Mouse (Mus musculus) hindbrain, embryonic 16.5 days (tissue): Measurements from ENCODE around the gene Tenm3. TPM values are rescaled to one million over a fixed set of nuclear protein-coding genes. Genes with fewer than 3 reads are reported as not detected.

Source experiments
- ATAC-seq: fragments of 200-750 bp; cut with Nextera tagmentation; 2 replicates; pipeline ENCODE4 v1.8.0; 2017; ENCODE audit warnings: moderate TSS enrichment, moderate library complexity
- H3K27ac ChIP-seq: fragments of 300-500 bp; sonication (generic); 2 replicates; pipeline ENCODE4 v1.5.1; 2014; ENCODE audit warnings: low read depth, mild to moderate bottlenecking, control low read depth, low read length, moderate library complexity
- H3K27me3 ChIP-seq: fragments of 300-500 bp; sonication (generic); replicated peaks from 2 replicates; pipeline ENCODE4 v1.6.1; 2014; ENCODE audit warnings: low read length; ENCODE audit not compliant: control insufficient read depth, insufficient read depth
- H3K36me3 ChIP-seq: fragments of 300-500 bp; sonication (generic); 2 replicates; pipeline ENCODE4 v1.6.1; 2014; ENCODE audit warnings: mild to moderate bottlenecking, low read length, moderate library complexity, mixed read lengths; ENCODE audit not compliant: control insufficient read depth, insufficient read depth
- H3K4me1 ChIP-seq: fragments of 300-500 bp; sonication (generic); 2 replicates; pipeline ENCODE4 v1.6.1; 2014; ENCODE audit warnings: low read depth, low read length; ENCODE audit not compliant: control insufficient read depth, insufficient read depth
- H3K4me2 ChIP-seq: fragments of 300-500 bp; sonication (generic); 2 replicates; pipeline ENCODE4 v1.6.1; 2014; ENCODE audit warnings: mild to moderate bottlenecking, low read length, control low read depth, moderate library complexity
- H3K4me3 ChIP-seq: fragments of 300-500 bp; sonication (generic); 2 replicates; pipeline ENCODE4 v1.5.1; 2014; ENCODE audit warnings: mild to moderate bottlenecking, low read length, control low read depth, moderate library complexity
- H3K9ac ChIP-seq: fragments of 300-500 bp; sonication (generic); 2 replicates; pipeline ENCODE4 v1.6.1; 2014; ENCODE audit warnings: low read depth, mild to moderate bottlenecking, control low read depth, low read length, moderate library complexity
- H3K9me3 ChIP-seq: fragments of 300-500 bp; sonication (generic); 2 replicates; pipeline ENCODE4 v1.6.1; 2014; ENCODE audit warnings: mild to moderate bottlenecking, low read length, moderate library complexity; ENCODE audit not compliant: control insufficient read depth
- WGBS: fragments of 180-500 bp; shearing (Covaris S2); extraction: QIAGEN DNeasy Blood & Tissue Kit; methylation state at CpG from one replicate; pipeline ENCODE4 v1.1.7; 2014; 5-methylcytosine and 5-hydroxymethylcytosine counted together
- polyA plus RNA-seq: library from polyadenylated mRNA; unstranded; fragments of >200 nt; fragmentation: Nextera tagmentation; extraction: Ambion mirVana; gene quantifications from 2 replicates; pipeline ENCODE4 v1.2.1, GENCODE M21; 2015

Tenm3 gene
- polyA plus RNA-seq, 1 experiment from 2014 or later: 24.2 TPM

DNA sequence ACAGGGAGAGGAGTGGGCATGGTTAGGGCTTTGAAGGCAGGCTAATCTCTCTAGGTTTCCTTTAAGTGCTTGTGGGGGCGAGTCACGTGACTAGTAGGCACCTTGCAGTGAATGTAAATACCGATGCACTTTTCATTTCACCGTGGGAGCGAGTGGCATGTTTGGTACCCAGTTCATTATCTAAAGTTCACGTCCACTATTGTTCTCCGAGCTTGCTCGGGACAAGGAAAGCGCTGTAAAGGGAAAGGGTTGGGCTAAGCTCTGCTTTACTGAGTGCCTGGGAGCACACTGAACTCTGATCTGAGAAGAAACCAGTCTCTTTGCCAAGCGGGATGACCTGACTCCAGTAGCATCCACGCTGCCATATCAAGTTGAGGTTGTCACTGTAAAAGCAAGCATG is 619.0 kb downstream of the Tenm3 start:
- no peak overlapping the region for H3K4me3 ChIP-seq
- no peaks in the 10 kb centered on the region; the same call in 1 of the 2 replicates for H3K9me3 ChIP-seq
- H3K36me3 ChIP-seq: peaks cover 13% of the 10 kb centered on the region
- H3K27me3 ChIP-seq: no peaks in the 10 kb centered on the region; the same call in 1 of the 2 replicates
- peak overlapping the region; percentile 41 for H3K4me2 ChIP-seq
- ATAC-seq: no peak
- 17% methylated on average over 11 of the region's 11 CpGs for WGBS
- H3K4me1 ChIP-seq: peaks cover 15% of the 10 kb centered on the region
- 0 out of 2 replicates have a peak overlapping the region, but pooled peaks have one; percentile 31 for H3K9ac ChIP-seq
- H3K27ac ChIP-seq: no peak overlapping the region

DNA sequence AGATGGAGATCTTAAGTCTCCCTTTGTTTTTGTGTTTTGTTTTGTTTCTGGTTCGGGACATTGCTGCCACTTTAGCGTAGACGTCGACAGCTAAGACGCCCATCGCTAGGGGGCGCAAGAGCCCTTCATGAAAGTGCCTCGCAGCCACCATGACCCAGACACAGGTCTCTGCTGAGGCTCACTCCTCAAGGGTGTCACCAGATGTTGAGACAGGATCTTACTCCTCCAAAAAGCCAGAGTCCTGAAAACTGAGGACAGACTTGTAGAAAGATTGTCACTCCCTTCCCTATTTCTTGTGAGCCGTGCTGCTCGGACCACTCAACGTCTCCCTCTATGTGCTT is 621.4 kb downstream of the Tenm3 start:
- H3K27ac ChIP-seq: no peak overlapping the region
- 16% methylated on average over 11 of the region's 11 CpGs for WGBS
- H3K4me2 ChIP-seq: peak overlapping the region; percentile 69
- peak overlapping the region; percentile 37 for H3K4me3 ChIP-seq
- H3K9me3 ChIP-seq: no peaks in the 10 kb centered on the region
- H3K27me3 ChIP-seq: no peaks in the 10 kb centered on the region; the same call in none of the 2 replicates
- peaks cover 15% of the 10 kb centered on the region for H3K4me1 ChIP-seq
- ATAC-seq: peak; percentile 83
- peak overlapping the region; percentile 57 for H3K9ac ChIP-seq
- no peaks in the 10 kb centered on the region for H3K36me3 ChIP-seq

DNA sequence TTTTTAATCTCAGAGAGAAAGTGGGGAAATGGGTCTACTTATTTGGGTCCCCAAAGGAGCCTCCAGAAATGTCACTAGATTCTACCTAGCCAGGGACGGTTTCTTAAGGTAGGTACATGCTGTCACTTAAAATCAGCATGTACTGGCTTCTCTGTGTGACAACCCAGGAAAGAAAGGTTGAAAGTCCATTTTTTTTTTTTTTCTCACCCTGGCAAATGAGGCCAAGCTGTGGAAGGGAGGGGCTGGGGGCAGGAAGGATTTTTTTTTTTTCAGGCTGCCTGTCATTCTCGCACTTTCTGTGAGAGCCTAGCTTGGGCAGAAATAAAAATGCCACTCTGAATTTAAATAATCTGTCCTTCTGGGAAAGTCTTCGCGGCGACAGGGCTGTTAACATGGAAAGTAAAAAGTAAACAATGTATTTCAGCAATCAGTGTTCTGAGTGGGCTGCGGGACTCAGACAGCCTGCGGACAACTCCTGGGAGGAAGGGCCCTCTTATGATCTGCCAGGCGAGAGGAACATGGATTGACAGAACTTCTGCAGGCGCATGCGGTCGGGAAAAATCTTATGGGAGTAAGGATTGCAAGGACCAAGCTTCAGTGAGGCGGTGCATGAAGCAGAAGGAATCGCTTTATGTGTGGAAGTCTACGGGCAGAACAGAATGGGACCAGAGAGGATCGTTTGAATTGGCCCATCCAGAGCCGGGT is 621.9 kb downstream of the Tenm3 start:
- H3K4me1 ChIP-seq: peaks cover 15% of the 10 kb centered on the region
- ATAC-seq: peak; percentile 69
- H3K9me3 ChIP-seq: no peaks in the 10 kb centered on the region
- peak overlapping the region; percentile 57 for H3K9ac ChIP-seq
- H3K27ac ChIP-seq: no peak overlapping the region
- 11% methylated on average over 16 of the region's 16 CpGs for WGBS
- H3K27me3 ChIP-seq: no peaks in the 10 kb centered on the region; the same call in none of the 2 replicates
- peak overlapping the region; percentile 37 for H3K4me3 ChIP-seq
- no peaks in the 10 kb centered on the region for H3K36me3 ChIP-seq
- H3K4me2 ChIP-seq: peak overlapping the region; percentile 69

DNA sequence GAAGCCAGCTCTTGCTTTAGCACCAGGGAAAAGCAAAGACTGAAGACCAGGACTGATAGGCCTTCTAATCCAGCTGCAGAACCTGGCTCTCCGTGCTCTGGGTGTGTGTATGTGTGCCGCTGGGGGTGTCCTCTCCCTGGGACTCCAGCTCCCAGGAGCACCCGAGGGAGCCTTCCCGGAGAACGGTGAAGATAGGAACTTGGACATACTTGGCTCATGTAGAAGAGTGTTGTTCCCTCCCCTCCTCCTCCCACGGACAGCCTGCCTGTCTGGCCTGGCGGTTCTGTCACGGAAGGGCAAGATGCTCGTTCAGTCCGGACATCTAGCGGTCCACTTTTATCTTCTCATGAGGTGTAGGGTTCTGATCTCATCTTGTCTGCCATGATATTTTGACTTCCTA is 622.4 kb downstream of the Tenm3 start:
- Histone ChIP-seq H3K4me2 (no peak overlapping the region), H3K4me1 (peaks cover 15% of the 10 kb centered on the region), H3K27me3 (no peaks in the 10 kb centered on the region; the same call in none of the 2 replicates), H3K9me3 (no peaks in the 10 kb centered on the region), H3K9ac (peak overlapping the region; percentile 13; the same call in 1 of the 2 replicates), H3K27ac (no peak overlapping the region), H3K36me3 (no peaks in the 10 kb centered on the region), H3K4me3 (no peak overlapping the region)
- ATAC-seq: no peak
- 72% methylated on average over 11 of the region's 11 CpGs for WGBS

DNA sequence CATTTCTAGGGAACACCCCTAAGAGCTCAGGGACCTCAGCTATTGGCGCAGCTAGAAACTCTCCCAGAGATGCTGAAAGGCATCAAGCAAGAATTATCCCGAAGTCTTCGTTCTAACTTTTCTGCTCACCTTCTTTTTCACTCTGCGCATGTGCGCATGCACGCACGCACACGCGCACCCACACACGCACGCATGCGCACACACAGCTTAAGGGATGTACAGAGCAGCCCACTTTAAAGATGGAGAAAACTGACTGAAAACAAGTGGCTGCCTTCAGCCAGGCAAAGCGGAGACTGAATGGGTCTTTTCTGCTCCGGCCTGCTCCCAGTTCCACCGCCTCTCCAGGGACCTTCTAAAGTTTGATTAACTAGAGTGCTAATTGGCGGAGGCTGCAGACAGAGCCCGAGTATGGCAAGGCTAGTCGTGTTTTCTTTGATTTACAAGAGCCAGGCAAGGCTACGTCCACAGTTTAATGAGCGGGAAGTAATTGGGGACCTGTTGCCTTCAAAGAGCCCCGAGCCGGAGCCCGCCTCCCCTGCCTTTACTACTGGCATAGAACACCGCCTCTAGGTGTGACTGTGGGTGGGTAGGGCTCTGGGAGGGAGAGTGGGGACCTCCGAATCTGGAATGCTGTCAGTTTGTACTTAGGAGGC is 623.1 kb downstream of the Tenm3 start:
- H3K4me2 ChIP-seq: no peak overlapping the region
- H3K9me3 ChIP-seq: no peaks in the 10 kb centered on the region
- peaks cover 15% of the 10 kb centered on the region for H3K4me1 ChIP-seq
- no peaks in the 10 kb centered on the region for H3K36me3 ChIP-seq
- WGBS: 67% methylated on average over 25 of the region's 25 CpGs
- ATAC-seq: no peak
- no peak overlapping the region for H3K4me3 ChIP-seq
- no peak overlapping the region for H3K9ac ChIP-seq
- no peaks in the 10 kb centered on the region; the same call in none of the 2 replicates for H3K27me3 ChIP-seq
- no peak overlapping the region for H3K27ac ChIP-seq

DNA sequence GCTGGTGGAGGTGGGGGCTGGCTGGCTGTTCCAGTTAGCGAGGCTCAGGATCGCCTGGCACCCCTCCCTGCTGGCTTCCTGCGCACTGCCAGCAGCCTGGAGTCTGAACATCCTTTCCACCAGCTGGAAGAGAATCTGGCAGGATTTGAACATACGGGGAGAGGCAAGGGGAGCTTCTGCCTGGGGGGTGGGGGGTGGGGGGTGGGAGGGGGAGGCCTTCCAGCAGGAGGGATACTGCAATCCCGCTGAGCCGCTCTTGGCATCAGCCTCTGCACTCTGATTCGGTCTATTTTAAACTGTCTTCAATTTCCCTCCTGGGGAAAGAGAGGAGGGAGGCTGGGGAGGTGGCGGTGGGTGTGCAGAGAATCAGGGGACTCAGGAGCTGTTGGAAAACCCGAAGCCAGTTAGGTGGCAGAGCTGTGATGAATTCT is 628.7 kb downstream of the Tenm3 start:
- H3K4me3 ChIP-seq: no peak overlapping the region
- no peaks in the 10 kb centered on the region for H3K36me3 ChIP-seq
- H3K9me3 ChIP-seq: no peaks in the 10 kb centered on the region
- peak; percentile 63 for ATAC-seq
- no peak overlapping the region for H3K27ac ChIP-seq
- no peaks in the 10 kb centered on the region; the same call in none of the 2 replicates for H3K27me3 ChIP-seq
- H3K4me1 ChIP-seq: no peaks in the 10 kb centered on the region
- H3K9ac ChIP-seq: no peak overlapping the region
- no peak overlapping the region for H3K4me2 ChIP-seq
- 25% methylated on average over 9 of the region's 9 CpGs for WGBS

DNA sequence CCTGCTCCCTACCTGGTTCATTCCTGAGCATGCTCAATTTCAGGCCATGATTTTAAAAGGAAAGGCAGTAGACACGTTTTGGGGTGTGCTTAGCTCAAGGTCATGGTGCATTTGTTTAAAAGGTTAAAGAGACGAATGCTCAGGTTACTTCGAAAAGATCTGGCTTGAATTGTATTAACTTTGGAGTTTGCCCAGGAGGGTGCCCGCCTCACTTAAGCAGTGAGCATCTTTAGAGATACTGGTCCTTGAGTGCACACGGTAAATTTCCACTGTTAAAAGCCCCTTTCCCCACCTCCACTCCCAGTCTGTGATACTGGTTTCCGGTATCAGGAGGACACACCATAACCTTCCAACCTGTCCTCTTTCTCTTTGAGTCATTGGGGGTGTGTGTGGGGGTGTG is 629.4 kb downstream of the Tenm3 start:
- no peak overlapping the region for H3K9ac ChIP-seq
- no peaks in the 10 kb centered on the region for H3K9me3 ChIP-seq
- 67% methylated on average over 6 of the region's 6 CpGs for WGBS
- no peaks in the 10 kb centered on the region for H3K36me3 ChIP-seq
- no peak for ATAC-seq
- no peaks in the 10 kb centered on the region for H3K4me1 ChIP-seq
- no peak overlapping the region for H3K4me3 ChIP-seq
- H3K27ac ChIP-seq: no peak overlapping the region
- no peaks in the 10 kb centered on the region; the same call in 1 of the 2 replicates for H3K27me3 ChIP-seq
- no peak overlapping the region for H3K4me2 ChIP-seq

DNA sequence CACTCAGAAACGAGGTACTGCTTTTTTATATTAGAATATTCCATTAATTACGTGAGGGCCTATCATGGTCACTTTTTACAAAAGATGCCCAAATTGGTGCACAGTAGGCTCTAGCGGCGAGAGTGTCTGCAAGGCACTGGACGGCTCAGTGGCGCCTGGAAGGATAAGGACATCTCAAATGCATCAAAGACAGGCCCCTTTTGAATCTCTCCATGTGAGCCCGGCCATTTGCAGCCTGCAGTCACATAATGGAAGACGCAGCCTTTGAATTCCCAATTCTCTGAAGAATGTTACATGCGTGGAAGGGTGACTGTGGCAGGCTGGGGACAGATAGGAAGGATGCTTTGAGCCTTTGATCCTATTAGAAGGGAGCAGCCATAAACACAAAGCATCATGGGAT is 631.8 kb downstream of the Tenm3 start:
- H3K9me3 ChIP-seq: no peaks in the 10 kb centered on the region
- H3K4me3 ChIP-seq: no peak overlapping the region
- WGBS: 59% methylated on average over 9 of the region's 9 CpGs
- no peak overlapping the region for H3K27ac ChIP-seq
- H3K4me1 ChIP-seq: no peaks in the 10 kb centered on the region; the same call in 1 of the 2 replicates
- no peaks in the 10 kb centered on the region for H3K36me3 ChIP-seq
- H3K4me2 ChIP-seq: no peak overlapping the region
- no peaks in the 10 kb centered on the region for H3K27me3 ChIP-seq
- no peak for ATAC-seq
- H3K9ac ChIP-seq: no peak overlapping the region

DNA sequence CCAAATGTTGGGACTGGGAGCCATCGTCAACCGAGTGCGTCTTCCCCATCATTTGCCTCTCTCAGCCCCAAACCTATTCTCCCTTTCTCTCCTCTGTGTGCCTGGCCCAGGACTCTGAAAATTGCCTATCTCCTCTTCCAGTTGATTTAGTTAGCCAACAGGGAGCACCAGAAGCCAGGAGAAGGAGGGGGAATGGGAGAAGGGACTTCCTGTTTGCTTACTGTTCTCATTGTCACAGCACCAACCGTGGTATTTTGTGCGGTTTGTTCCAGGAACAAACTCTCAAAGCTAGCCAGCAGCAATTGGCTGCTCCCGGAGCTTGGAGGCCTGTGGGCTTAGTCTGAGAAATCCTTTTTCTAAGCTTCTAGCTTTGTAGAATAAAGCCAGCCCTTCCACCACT is 636.2 kb downstream of the Tenm3 start:
- Histone ChIP-seq H3K36me3 (no peaks in the 10 kb centered on the region), H3K27ac (no peak overlapping the region), H3K9ac (no peak overlapping the region), H3K4me2 (no peak overlapping the region), H3K9me3 (no peaks in the 10 kb centered on the region), H3K4me3 (no peak overlapping the region), H3K4me1 (peaks cover 4% of the 10 kb centered on the region), H3K27me3 (no peaks in the 10 kb centered on the region)
- ATAC-seq: no peak
- WGBS: 72% methylated on average over 6 of the region's 6 CpGs
